Mouse (Mus musculus): ENCODE measurements at regions not wholly inside any gene's neighbourhood (a gene's known extent, or its start where the extent isn't known, plus 50 kb on each side); places are given as distances from the start of the nearest gene placed in this dataset.

GRCm38 (mm10) chr12:40972844-40973243, 51.0 kb upstream of the Immp2l start:
- TF ChIP-seq EP300 (IDR thresholded peaks at IDR 0.05; ENCODE audit: low read length) (no peak), POLR2A (IDR thresholded peaks at IDR 0.05; ENCODE audit: low read depth, low read length) (no peak), ETS1 (conservative IDR thresholded peaks at IDR 0.05; ENCODE audit: low read depth, low read length) (no peak), CTCF (conservative IDR thresholded peaks at IDR 0.05 in 1 of 2, IDR thresholded peaks at IDR 0.05 in 1 of 2; ENCODE audit: low read depth in 2 of 2, low read length in 2 of 2) (no peak), MAX (IDR thresholded peaks at IDR 0.05; ENCODE audit: low read length) (no peak), POLR2AphosphoS2 (IDR thresholded peaks at IDR 0.05; ENCODE audit: low read depth, low read length) (no peak)
